Mouse (Mus musculus): ENCODE results near the gene Lrp2. TPM values are rescaled to one million over a fixed set of nuclear protein-coding genes. Genes with fewer than 3 reads are reported as not detected.

The Lrp2 gene
- polyA plus RNA-seq, 1 experiment from 2014 or later = 1.1 TPM

GRCm38 (mm10) chr2:69536018-69536417 lies 49.8 kb downstream of the Lrp2 start:
- ATAC-seq = no peak

GRCm38 (mm10) chr2:69531528-69532055 lies 54.3 kb downstream of the Lrp2 start:
- H3K4me2 ChIP-seq (replicated peaks; ENCODE audit: low read depth, low read length) = no peak overlapping the region
- peak; percentile 68 for DNase-seq (ENCODE audit: low spot score)

More at GRCm38 (mm10) chr2:69536018-69536417, 49.8 kb downstream of the Lrp2 start:
- Histone ChIP-seq H3K4me3 (ENCODE audit: low read depth, low read length) (no peak overlapping the region), H3K4me1 (ENCODE audit: insufficient read depth, low read depth, low read length) (no peaks in the 10 kb centered on the region), H3K9ac (replicated peaks; ENCODE audit: low read depth) (no peak overlapping the region), H3K4me2 (replicated peaks; ENCODE audit: low read depth, low read length) (no peak overlapping the region), H3K9me3 (ENCODE audit: low read length) (no peaks in the 10 kb centered on the region), H3K36me3 (ENCODE audit: insufficient read depth, low read length) (no peaks in the 10 kb centered on the region), H3K27ac (ENCODE audit: low read length) (no peak overlapping the region), H3K27me3 (replicated peaks; ENCODE audit: insufficient read depth, low read length) (no peaks in the 10 kb centered on the region)
- DNase-seq (ENCODE audit: low spot score) = no peak
- 79% methylated on average over 7 of the region's 7 CpGs for WGBS
- TF ChIP-seq EP300 (IDR thresholded peaks at IDR 0.05) (no peak), CTCF (IDR thresholded peaks at IDR 0.05) (no peak)

GRCm38 (mm10) chr2:69530691-69531527 lies 55.0 kb downstream of the Lrp2 start:
- 5% methylated on average over 14 of the region's 14 CpGs for WGBS
- H3K4me2 ChIP-seq (replicated peaks; ENCODE audit: low read depth, low read length) = no peak overlapping the region

More at GRCm38 (mm10) chr2:69531528-69532055, 54.3 kb downstream of the Lrp2 start:
- ATAC-seq = peak; percentile 40; the same call in 1 of the 2 replicates
- no peaks in the 10 kb centered on the region for H3K36me3 ChIP-seq (ENCODE audit: insufficient read depth, low read length)
- no peaks in the 10 kb centered on the region for H3K9me3 ChIP-seq (ENCODE audit: low read length)
- no peaks in the 10 kb centered on the region for H3K27me3 ChIP-seq (replicated peaks; ENCODE audit: insufficient read depth, low read length)
- H3K4me3 ChIP-seq (ENCODE audit: low read depth, low read length) = no peak overlapping the region
- no peaks in the 10 kb centered on the region for H3K4me1 ChIP-seq (ENCODE audit: insufficient read depth, low read depth, low read length)
- H3K9ac ChIP-seq (replicated peaks; ENCODE audit: low read depth) = no peak overlapping the region
- no peak overlapping the region for H3K27ac ChIP-seq (ENCODE audit: low read length)
- no peak for TF ChIP-seq EP300 (IDR thresholded peaks at IDR 0.05)
- no peak for TF ChIP-seq CTCF (IDR thresholded peaks at IDR 0.05)
- WGBS = 22% methylated on average over 3 of the region's 3 CpGs

GRCm38 (mm10) chr2:69530126-69530525 lies 55.7 kb downstream of the Lrp2 start:
- WGBS = 44% methylated on average over 5 of the region's 5 CpGs
- DNase-seq (ENCODE audit: low spot score) (no peak), ATAC-seq (no peak)
- H3K4me3 ChIP-seq (ENCODE audit: low read depth, low read length) = no peak overlapping the region
- no peaks in the 10 kb centered on the region for H3K36me3 ChIP-seq (ENCODE audit: insufficient read depth, low read length)
- H3K9ac ChIP-seq (replicated peaks; ENCODE audit: low read depth) = no peak overlapping the region
- TF ChIP-seq CTCF (IDR thresholded peaks at IDR 0.05) (no peak), EP300 (IDR thresholded peaks at IDR 0.05) (no peak)
- H3K27ac ChIP-seq (ENCODE audit: low read length) = no peak overlapping the region
- no peaks in the 10 kb centered on the region for H3K27me3 ChIP-seq (replicated peaks; ENCODE audit: insufficient read depth, low read length)
- H3K4me1 ChIP-seq (ENCODE audit: insufficient read depth, low read depth, low read length) = no peaks in the 10 kb centered on the region
- no peak overlapping the region for H3K4me2 ChIP-seq (replicated peaks; ENCODE audit: low read depth, low read length)
- H3K9me3 ChIP-seq (ENCODE audit: low read length) = no peaks in the 10 kb centered on the region

More at GRCm38 (mm10) chr2:69530691-69531527, 55.0 kb downstream of the Lrp2 start:
- no peak overlapping the region for H3K9ac ChIP-seq (replicated peaks; ENCODE audit: low read depth)
- H3K4me1 ChIP-seq (ENCODE audit: insufficient read depth, low read depth, low read length) = no peaks in the 10 kb centered on the region
- no peaks in the 10 kb centered on the region for H3K9me3 ChIP-seq (ENCODE audit: low read length)
- H3K27me3 ChIP-seq (replicated peaks; ENCODE audit: insufficient read depth, low read length) = no peaks in the 10 kb centered on the region
- H3K27ac ChIP-seq (ENCODE audit: low read length) = no peak overlapping the region
- H3K36me3 ChIP-seq (ENCODE audit: insufficient read depth, low read length) = no peaks in the 10 kb centered on the region
- ATAC-seq (no peak), DNase-seq (ENCODE audit: low spot score) (no peak)
- H3K4me3 ChIP-seq (ENCODE audit: low read depth, low read length) = no peak overlapping the region
- no peak for TF ChIP-seq EP300 (IDR thresholded peaks at IDR 0.05)
- no peak for TF ChIP-seq CTCF (IDR thresholded peaks at IDR 0.05)

- Histone ChIP-seq H3K27ac (ENCODE audit: low read length) (no peak overlapping the region), H3K4me3 (ENCODE audit: low read depth, low read length) (no peak overlapping the region), H3K9ac (replicated peaks; ENCODE audit: low read depth) (no peak overlapping the region), H3K27me3 (replicated peaks; ENCODE audit: insufficient read depth, low read length) (no peaks in the 10 kb centered on the region), H3K4me1 (ENCODE audit: insufficient read depth, low read depth, low read length) (no peaks in the 10 kb centered on the region), H3K9me3 (ENCODE audit: low read length) (no peaks in the 10 kb centered on the region), H3K36me3 (ENCODE audit: insufficient read depth, low read length) (no peaks in the 10 kb centered on the region), H3K4me2 (replicated peaks; ENCODE audit: low read depth, low read length) (no peak overlapping the region)
- WGBS = 89% methylated on average over 2 of the region's 2 CpGs
- TF ChIP-seq CTCF (IDR thresholded peaks at IDR 0.05) (peak; percentile 27), EP300 (IDR thresholded peaks at IDR 0.05) (no peak)
- ATAC-seq (no peak), DNase-seq (ENCODE audit: low spot score) (no peak)
Observed at GRCm38 (mm10) chr2:69520273-69520672, 65.6 kb downstream of the Lrp2 start.

GRCm38 (mm10) chr2:69518307-69518706 lies 67.6 kb downstream of the Lrp2 start:
- ATAC-seq = no peak
- no peaks in the 10 kb centered on the region for H3K9me3 ChIP-seq (ENCODE audit: low read length)

More at GRCm38 (mm10) chr2:69518307-69518706, 67.6 kb downstream of the Lrp2 start:
- H3K36me3 ChIP-seq (ENCODE audit: insufficient read depth, low read length) = no peaks in the 10 kb centered on the region
- TF ChIP-seq CTCF (IDR thresholded peaks at IDR 0.05) = no peak
- no peak for TF ChIP-seq EP300 (IDR thresholded peaks at IDR 0.05)
- H3K27ac ChIP-seq (ENCODE audit: low read length) = no peak overlapping the region
- DNase-seq (ENCODE audit: low spot score) = no peak
- H3K4me2 ChIP-seq (replicated peaks; ENCODE audit: low read depth, low read length) = no peak overlapping the region
- H3K9ac ChIP-seq (replicated peaks; ENCODE audit: low read depth) = no peak overlapping the region
- WGBS = 64% methylated on average over 7 of the region's 7 CpGs
- no peaks in the 10 kb centered on the region for H3K27me3 ChIP-seq (replicated peaks; ENCODE audit: insufficient read depth, low read length)
- H3K4me3 ChIP-seq (ENCODE audit: low read depth, low read length) = no peak overlapping the region
- H3K4me1 ChIP-seq (ENCODE audit: insufficient read depth, low read depth, low read length) = no peaks in the 10 kb centered on the region
